Mouse (Mus musculus): ENCODE measurements at regions not wholly inside any gene's neighbourhood (a gene's known extent, or its start where the extent isn't known, plus 50 kb on each side); places are given as distances from the start of the nearest gene placed in this dataset.
A peak's percentile ranks its signal among the peaks of the same experiment; 100 is the strongest.
"Not testable (repeated sequence)": the region's sequence is repeated elsewhere in the genome, so short reads cannot be mapped to it uniquely, and the experiment has no call there.

DNA sequence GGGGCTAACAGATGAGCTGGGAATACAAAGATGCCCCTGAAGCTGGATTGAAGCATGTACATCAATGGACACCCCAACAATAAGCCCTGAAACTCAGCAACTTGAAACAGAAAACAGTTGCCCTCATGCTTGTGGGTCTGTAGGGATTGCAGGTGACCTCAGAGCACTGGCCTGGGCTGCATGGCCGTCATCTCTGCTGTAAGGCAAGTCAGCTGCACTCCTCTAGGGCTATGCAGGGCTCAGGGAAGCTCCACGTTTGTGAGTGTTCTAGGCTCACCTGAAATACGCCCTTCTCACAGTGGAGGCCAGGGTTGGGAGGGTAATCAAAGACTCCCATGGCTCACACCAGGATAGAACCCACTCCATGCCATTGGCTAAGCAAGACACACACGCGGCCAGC is 292.2 kb upstream of the Kdm8 start:
- H3K9me3 ChIP-seq (ENCODE audit: low read length), result no peaks in the 10 kb centered on the region
- no peak overlapping the region for H3K4me2 ChIP-seq (ENCODE audit: low read depth, low read length)
- no peak overlapping the region for H3K9ac ChIP-seq (replicated peaks)
- H3K36me3 ChIP-seq (replicated peaks; ENCODE audit: insufficient read depth, low read length), result no peaks in the 10 kb centered on the region
- ATAC-seq (no peak), DNase-seq (no peak)
- TF ChIP-seq CTCF (IDR thresholded peaks at IDR 0.05; ENCODE audit: low read depth) (no peak), EP300 (IDR thresholded peaks at IDR 0.05; ENCODE audit: low read depth) (no peak)
- no peak overlapping the region for H3K27ac ChIP-seq (ENCODE audit: low read depth)
- H3K4me3 ChIP-seq (ENCODE audit: low read depth, low read length), result no peak overlapping the region
- no peaks in the 10 kb centered on the region for H3K27me3 ChIP-seq (ENCODE audit: insufficient read depth, low read length)
- H3K4me1 ChIP-seq (ENCODE audit: insufficient read depth), result no peaks in the 10 kb centered on the region
- WGBS (ENCODE audit: insufficient replicate concordance), result 69% methylated on average over 5 of the region's 5 CpGs

DNA sequence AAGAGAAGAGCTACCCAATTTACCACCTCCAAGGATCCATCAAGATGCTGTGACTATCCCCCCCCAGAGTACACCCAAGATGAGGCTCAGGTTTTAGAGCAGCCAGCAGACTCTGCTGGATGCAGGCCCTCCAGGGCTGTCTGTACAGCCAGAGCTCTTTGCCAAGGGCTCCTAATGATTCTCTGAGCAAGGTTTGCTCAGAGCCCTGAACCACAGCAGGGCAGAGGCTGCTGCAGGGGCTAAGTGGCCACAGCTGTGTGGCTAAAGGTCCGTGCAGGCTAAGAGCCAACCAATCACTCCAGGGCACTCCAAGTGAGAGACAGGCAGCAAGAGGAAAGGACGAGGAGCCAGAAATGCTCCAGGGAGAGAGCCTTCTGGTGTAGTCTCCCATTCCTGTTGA is 289.2 kb upstream of the Kdm8 start:
- Histone ChIP-seq H3K27me3 (ENCODE audit: insufficient read depth, low read length) (no peaks in the 10 kb centered on the region), H3K27ac (ENCODE audit: low read depth) (no peak overlapping the region), H3K4me2 (ENCODE audit: low read depth, low read length) (no peak overlapping the region), H3K9ac (replicated peaks) (no peak overlapping the region), H3K9me3 (ENCODE audit: low read length) (no peaks in the 10 kb centered on the region), H3K4me3 (ENCODE audit: low read depth, low read length) (no peak overlapping the region), H3K36me3 (replicated peaks; ENCODE audit: insufficient read depth, low read length) (no peaks in the 10 kb centered on the region), H3K4me1 (ENCODE audit: insufficient read depth) (no peaks in the 10 kb centered on the region)
- no peak for DNase-seq
- no peak for ATAC-seq
- no peak for TF ChIP-seq EP300 (IDR thresholded peaks at IDR 0.05; ENCODE audit: low read depth)
- no peak for TF ChIP-seq CTCF (IDR thresholded peaks at IDR 0.05; ENCODE audit: low read depth)
- 38% methylated on average over 2 of the region's 2 CpGs for WGBS (ENCODE audit: insufficient replicate concordance)

DNA sequence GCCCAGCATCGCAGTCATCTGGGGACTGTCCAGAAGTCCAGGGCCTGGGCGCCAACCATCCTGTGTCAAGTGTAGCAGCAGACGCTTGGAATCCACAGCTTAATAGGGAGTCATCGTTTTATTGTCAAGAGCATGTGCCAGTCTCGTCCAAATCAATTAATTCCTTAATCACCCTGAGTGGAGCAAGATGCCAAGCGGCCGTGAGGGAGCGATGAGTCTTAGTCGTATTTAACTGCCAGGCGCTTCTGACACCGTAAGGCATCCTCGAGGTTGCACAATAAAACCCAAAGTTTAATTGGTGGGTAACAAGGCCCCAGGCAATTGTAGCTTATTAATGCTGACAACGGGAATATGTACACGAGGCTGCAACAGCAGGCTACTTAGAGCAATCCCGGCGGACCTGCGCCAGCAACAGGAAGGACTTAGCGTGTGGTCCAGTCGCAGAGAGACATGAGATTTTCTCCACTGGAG is 277.6 kb upstream of the Kdm8 start:
- WGBS (ENCODE audit: insufficient replicate concordance), result 85% methylated on average over 19 of the region's 19 CpGs
- TF ChIP-seq CTCF (IDR thresholded peaks at IDR 0.05; ENCODE audit: low read depth), result no peak
- TF ChIP-seq EP300 (IDR thresholded peaks at IDR 0.05; ENCODE audit: low read depth), result no peak
- Histone ChIP-seq H3K4me1 (ENCODE audit: insufficient read depth) (no peaks in the 10 kb centered on the region), H3K9ac (replicated peaks) (no peak overlapping the region), H3K4me3 (ENCODE audit: low read depth, low read length) (no peak overlapping the region), H3K27ac (ENCODE audit: low read depth) (no peak overlapping the region), H3K9me3 (ENCODE audit: low read length) (peaks cover 3% of the 10 kb centered on the region; the same call in 1 of the 2 replicates), H3K36me3 (replicated peaks; ENCODE audit: insufficient read depth, low read length) (no peaks in the 10 kb centered on the region), H3K4me2 (ENCODE audit: low read depth, low read length) (no peak overlapping the region), H3K27me3 (ENCODE audit: insufficient read depth, low read length) (no peaks in the 10 kb centered on the region)
- no peak for DNase-seq
- ATAC-seq, result no peak

DNA sequence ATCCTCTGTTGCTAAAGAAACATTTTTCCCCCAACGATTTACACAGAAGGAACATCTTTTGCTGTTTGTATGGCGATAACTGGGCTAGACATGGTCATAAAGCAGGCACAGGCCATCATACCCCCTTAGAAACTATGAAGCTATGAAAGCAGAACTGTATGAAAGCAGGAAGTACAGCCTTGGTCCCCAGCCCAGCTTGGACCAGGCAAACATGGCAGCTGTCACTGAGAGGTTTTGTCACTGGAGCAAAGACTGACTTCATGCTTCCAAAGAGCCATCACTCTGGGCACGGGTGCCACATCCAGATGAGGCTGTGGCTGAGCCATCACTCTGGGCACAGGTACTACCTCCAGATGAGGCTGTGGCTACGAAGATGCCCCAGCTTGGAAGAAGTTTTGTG is 276.8 kb upstream of the Kdm8 start:
- WGBS (ENCODE audit: insufficient replicate concordance), result 66% methylated on average over 4 of the region's 4 CpGs
- Histone ChIP-seq H3K9ac (replicated peaks) (no peak overlapping the region), H3K27ac (ENCODE audit: low read depth) (no peak overlapping the region), H3K36me3 (replicated peaks; ENCODE audit: insufficient read depth, low read length) (no peaks in the 10 kb centered on the region), H3K27me3 (ENCODE audit: insufficient read depth, low read length) (no peaks in the 10 kb centered on the region), H3K4me3 (ENCODE audit: low read depth, low read length) (no peak overlapping the region), H3K4me1 (ENCODE audit: insufficient read depth) (no peaks in the 10 kb centered on the region), H3K4me2 (ENCODE audit: low read depth, low read length) (no peak overlapping the region), H3K9me3 (ENCODE audit: low read length) (peaks cover 3% of the 10 kb centered on the region; the same call in 1 of the 2 replicates)
- DNase-seq (no peak), ATAC-seq (no peak)
- TF ChIP-seq CTCF (IDR thresholded peaks at IDR 0.05; ENCODE audit: low read depth) (no peak), EP300 (IDR thresholded peaks at IDR 0.05; ENCODE audit: low read depth) (no peak)

DNA sequence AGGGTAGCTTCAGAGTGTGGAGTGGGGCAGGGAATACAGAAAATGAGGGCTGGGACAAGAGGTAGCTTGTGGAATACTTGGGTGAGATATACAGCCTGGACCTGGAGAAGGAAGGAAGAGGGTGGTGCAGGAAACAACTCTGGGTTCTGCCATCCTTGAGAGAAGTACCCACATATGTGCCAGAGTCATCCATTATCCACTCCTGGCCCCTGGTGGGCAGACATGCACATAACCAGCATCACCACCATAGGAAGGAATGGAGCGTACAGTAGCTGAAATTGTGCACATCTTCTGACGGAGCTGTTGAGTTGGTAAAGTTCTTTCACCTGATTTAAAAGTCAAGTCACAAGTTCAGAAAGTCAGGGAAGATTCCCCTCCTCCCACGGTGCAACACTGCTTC is 262.9 kb upstream of the Kdm8 start:
- no peaks in the 10 kb centered on the region for H3K4me1 ChIP-seq (ENCODE audit: insufficient read depth)
- TF ChIP-seq CTCF (IDR thresholded peaks at IDR 0.05; ENCODE audit: low read depth) (peak; percentile 48), EP300 (IDR thresholded peaks at IDR 0.05; ENCODE audit: low read depth) (no peak)
- H3K4me3 ChIP-seq (ENCODE audit: low read depth, low read length), result no peak overlapping the region
- H3K27ac ChIP-seq (ENCODE audit: low read depth), result no peak overlapping the region
- WGBS (ENCODE audit: insufficient replicate concordance), result 78% methylated on average over 3 of the region's 3 CpGs
- H3K4me2 ChIP-seq (ENCODE audit: low read depth, low read length), result no peak overlapping the region
- DNase-seq (no peak), ATAC-seq (no peak)
- H3K36me3 ChIP-seq (replicated peaks; ENCODE audit: insufficient read depth, low read length), result no peaks in the 10 kb centered on the region
- H3K9ac ChIP-seq (replicated peaks), result no peak overlapping the region
- no peaks in the 10 kb centered on the region for H3K9me3 ChIP-seq (ENCODE audit: low read length)
- H3K27me3 ChIP-seq (ENCODE audit: insufficient read depth, low read length), result no peaks in the 10 kb centered on the region

DNA sequence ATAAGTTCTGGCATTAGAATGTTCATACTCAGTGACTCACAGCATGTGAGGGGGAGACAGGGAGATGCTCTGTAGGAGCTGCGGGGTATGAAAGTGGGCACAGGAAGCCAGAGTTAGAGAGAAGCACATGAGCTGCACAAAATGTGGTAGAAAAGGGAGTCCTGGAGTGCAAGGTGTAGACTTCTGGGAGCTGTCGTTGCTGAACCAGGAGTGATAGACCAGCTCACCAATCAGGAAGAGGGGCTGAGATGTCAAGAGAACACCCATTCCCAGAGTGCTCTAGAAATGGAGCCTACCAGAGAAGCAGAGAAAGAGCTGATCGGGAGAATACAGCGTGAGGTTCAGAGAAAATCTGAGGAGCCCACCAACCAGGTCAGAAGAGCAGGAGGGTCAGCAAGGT is 262.2 kb upstream of the Kdm8 start:
- Histone ChIP-seq H3K4me3 (ENCODE audit: low read depth, low read length) (no peak overlapping the region), H3K4me1 (ENCODE audit: insufficient read depth) (no peaks in the 10 kb centered on the region), H3K36me3 (replicated peaks; ENCODE audit: insufficient read depth, low read length) (no peaks in the 10 kb centered on the region), H3K27me3 (ENCODE audit: insufficient read depth, low read length) (no peaks in the 10 kb centered on the region), H3K27ac (ENCODE audit: low read depth) (no peak overlapping the region), H3K4me2 (ENCODE audit: low read depth, low read length) (no peak overlapping the region), H3K9ac (replicated peaks) (no peak overlapping the region), H3K9me3 (ENCODE audit: low read length) (no peaks in the 10 kb centered on the region)
- ATAC-seq (no peak), DNase-seq (no peak)
- TF ChIP-seq CTCF (IDR thresholded peaks at IDR 0.05; ENCODE audit: low read depth), result no peak
- TF ChIP-seq EP300 (IDR thresholded peaks at IDR 0.05; ENCODE audit: low read depth), result no peak
- 72% methylated on average over 4 of the region's 4 CpGs for WGBS (ENCODE audit: insufficient replicate concordance)

DNA sequence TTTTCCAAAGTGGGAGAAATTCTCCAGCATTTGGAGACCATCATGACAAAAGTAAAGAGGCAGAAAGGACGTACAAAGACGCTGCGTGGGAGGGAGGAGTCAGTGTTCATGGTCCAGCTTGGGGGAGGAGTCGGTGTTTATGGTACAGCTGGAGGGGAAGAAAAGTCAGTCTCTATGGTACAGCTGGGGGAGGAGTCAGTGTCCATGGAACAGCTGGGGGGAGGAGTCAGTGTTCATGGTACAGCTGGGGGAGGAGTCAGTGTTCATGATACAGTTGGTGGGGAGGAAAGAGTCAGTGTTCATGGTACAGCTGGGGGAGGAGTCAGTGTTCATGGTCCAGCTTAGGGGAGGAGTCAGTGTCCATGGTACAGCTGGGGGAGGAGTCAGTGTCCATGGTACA is 261.5 kb upstream of the Kdm8 start:
- H3K27ac ChIP-seq (ENCODE audit: low read depth); H3K4me3 ChIP-seq (ENCODE audit: low read depth, low read length); DNase-seq; H3K9ac ChIP-seq (replicated peaks); H3K27me3 ChIP-seq (ENCODE audit: insufficient read depth, low read length); H3K4me2 ChIP-seq (ENCODE audit: low read depth, low read length); H3K36me3 ChIP-seq (replicated peaks; ENCODE audit: insufficient read depth, low read length); ATAC-seq; H3K9me3 ChIP-seq (ENCODE audit: low read length); H3K4me1 ChIP-seq (ENCODE audit: insufficient read depth): not testable (repeated sequence)
- 78% methylated on average over 4 of the region's 4 CpGs for WGBS (ENCODE audit: insufficient replicate concordance)

All from liver, postnatal 0 days (tissue).